Mouse (Mus musculus) neural tube, embryonic 15.5 days (tissue): Measurements from ENCODE around the gene Vinac1. TPM values are rescaled to one million over a fixed set of nuclear protein-coding genes. Genes with fewer than 3 reads are reported as not detected.
"Not testable (repeated sequence)": the region's sequence is repeated elsewhere in the genome, so short reads cannot be mapped to it uniquely, and the experiment has no call there.

Experiments used
- ATAC-seq: fragments of 200-750 bp; cut with Nextera tagmentation; 2 replicates; pipeline ENCODE4 v1.8.0; 2017; ENCODE audit warnings: mild to moderate bottlenecking, moderate TSS enrichment, moderate library complexity; ENCODE audit not compliant: low FRiP score
- H3K27ac ChIP-seq: fragments of 300-500 bp; sonication (generic); replicated peaks from 2 replicates; pipeline ENCODE4 v1.5.1; 2015; ENCODE audit warnings: mild to moderate bottlenecking, inconsistent platforms
- H3K27me3 ChIP-seq: fragments of 300-500 bp; sonication (generic); replicated peaks from 2 replicates; pipeline ENCODE4 v1.6.1; 2015; ENCODE audit warnings: inconsistent platforms
- H3K36me3 ChIP-seq: fragments of 300-500 bp; sonication (generic); 2 replicates; pipeline ENCODE4 v1.6.1; 2015; ENCODE audit warnings: inconsistent platforms
- H3K4me1 ChIP-seq: fragments of 300-500 bp; sonication (generic); 2 replicates; pipeline ENCODE4 v1.6.1; 2015; ENCODE audit warnings: inconsistent platforms
- H3K4me2 ChIP-seq: fragments of 300-500 bp; sonication (generic); 2 replicates; pipeline ENCODE4 v1.6.1; 2015; ENCODE audit warnings: inconsistent platforms, mild to moderate bottlenecking, moderate library complexity
- H3K4me3 ChIP-seq: fragments of 300-500 bp; sonication (generic); replicated peaks from 2 replicates; pipeline ENCODE4 v1.5.1; 2015; ENCODE audit warnings: mild to moderate bottlenecking, inconsistent platforms
- H3K9ac ChIP-seq: fragments of 300-500 bp; sonication (generic); replicated peaks from 2 replicates; pipeline ENCODE4 v1.6.1; 2015; ENCODE audit warnings: mild to moderate bottlenecking, inconsistent platforms
- H3K9me3 ChIP-seq: fragments of 300-500 bp; sonication (generic); replicated peaks from 2 replicates; pipeline ENCODE4 v1.6.1; 2016; ENCODE audit warnings: inconsistent platforms
- WGBS: fragments of 180-500 bp; shearing (Covaris S2); methylation state at CpG from one replicate; pipeline ENCODE4 v1.1.7; 2015; ENCODE audit warnings: mixed read lengths; 5-methylcytosine and 5-hydroxymethylcytosine counted together
- polyA plus RNA-seq: library from polyadenylated mRNA; unstranded; fragments of >200 nt; fragmentation: Nextera tagmentation; extraction: Ambion mirVana; gene quantifications from 2 replicates; pipeline ENCODE4 v1.2.1, GENCODE M21; 2015

The Vinac1 gene
- polyA plus RNA-seq, 1 experiment from 2014 or later = 0.86 TPM

DNA sequence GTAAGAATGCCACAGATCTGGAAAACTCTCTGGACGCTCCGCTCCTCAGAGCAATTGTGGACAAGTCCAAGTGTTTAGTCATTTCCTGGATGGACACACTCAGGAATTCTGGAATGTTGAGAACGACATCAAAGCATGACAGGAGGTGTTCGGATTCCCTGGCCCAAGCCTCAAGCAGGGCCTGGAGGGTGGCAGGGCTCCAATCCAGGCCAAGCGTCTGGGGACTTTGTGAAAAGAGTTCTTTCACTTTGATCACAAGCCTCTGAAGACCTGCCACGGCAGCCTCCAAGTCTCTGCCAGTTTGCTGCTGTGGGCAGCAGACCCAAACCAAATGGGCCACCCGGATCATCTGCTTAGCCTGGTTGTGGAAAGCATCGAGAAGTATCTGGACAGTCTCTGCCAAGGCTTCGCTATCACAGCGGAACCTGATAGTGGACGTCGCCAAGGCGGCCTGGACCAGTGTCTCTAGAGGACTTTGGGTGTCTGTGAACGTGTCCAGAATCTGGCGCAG, 9.5 kb downstream of the Vinac1 start:
- Histone ChIP-seq H3K4me1 (peaks cover 14% of the 10 kb centered on the region), H3K4me3 (peak overlapping the region; percentile 48), H3K4me2 (peak overlapping the region; percentile 98), H3K27me3 (peaks cover 16% of the 10 kb centered on the region; the same call in 1 of the 2 replicates), H3K27ac (0 out of 2 replicates have a peak overlapping the region, but pooled peaks have one; percentile 48), H3K36me3 (no peaks in the 10 kb centered on the region), H3K9me3 (no peaks in the 10 kb centered on the region), H3K9ac (peak overlapping the region; percentile 60)
- ATAC-seq = no peak; the same call in 1 of the 2 replicates
- WGBS = 35% methylated on average over 15 of the region's 15 CpGs

DNA sequence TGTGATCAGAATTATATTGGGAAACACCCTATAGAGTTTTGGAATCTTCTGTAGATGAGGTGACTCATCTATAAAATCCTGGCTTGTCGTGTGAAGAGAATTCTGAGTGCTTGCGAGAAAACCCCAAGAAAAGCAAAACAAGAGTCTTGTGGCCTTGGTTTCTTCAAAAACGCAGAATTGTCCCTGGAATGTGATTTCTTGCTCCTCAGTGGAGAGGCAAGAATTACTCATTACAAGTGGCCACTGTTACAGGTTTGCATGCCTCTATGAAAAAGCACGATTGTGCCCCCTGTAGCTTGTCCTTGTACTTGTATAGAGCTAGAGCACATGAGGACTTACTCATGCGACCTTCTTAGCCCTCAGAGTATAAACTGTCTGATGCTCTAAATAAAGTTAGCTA, 12.6 kb downstream of the Vinac1 start:
- ATAC-seq = no peak
- Histone ChIP-seq H3K27me3 (peaks cover 16% of the 10 kb centered on the region; the same call in 1 of the 2 replicates), H3K36me3 (no peaks in the 10 kb centered on the region), H3K4me2 (no peak overlapping the region), H3K27ac (no peak overlapping the region), H3K4me3 (no peak overlapping the region), H3K4me1 (peaks cover 14% of the 10 kb centered on the region), H3K9me3 (no peaks in the 10 kb centered on the region), H3K9ac (no peak overlapping the region)
- WGBS = 88% methylated on average over 5 of the region's 5 CpGs

DNA sequence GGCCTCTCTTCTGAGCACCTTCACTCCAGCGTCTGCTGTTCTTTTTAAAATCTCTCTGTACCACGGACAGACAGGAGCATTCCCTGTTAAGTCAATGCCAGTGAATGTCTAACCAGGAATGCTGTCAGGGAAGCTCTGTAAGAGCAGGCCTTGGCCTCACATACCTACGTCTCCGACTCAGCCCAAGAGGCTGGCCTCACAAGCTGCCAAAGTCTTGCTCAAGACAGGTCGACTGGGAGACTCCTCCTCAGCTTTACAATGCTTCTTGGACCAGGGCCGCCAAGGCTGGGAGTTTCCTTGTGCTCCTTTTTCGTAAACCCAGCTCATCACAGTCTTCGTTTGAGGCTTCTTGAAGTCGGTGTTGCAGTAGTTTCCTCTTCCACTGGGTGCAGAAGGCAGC, 23.2 kb downstream of the Vinac1 start:
- Histone ChIP-seq H3K27me3 (no peaks in the 10 kb centered on the region), H3K9me3 (no peaks in the 10 kb centered on the region), H3K36me3 (peaks cover 4% of the 10 kb centered on the region; the same call in 1 of the 2 replicates), H3K4me2 (no peak overlapping the region), H3K9ac (no peak overlapping the region), H3K27ac (no peak overlapping the region), H3K4me1 (no peaks in the 10 kb centered on the region), H3K4me3 (no peak overlapping the region)
- WGBS = 84% methylated on average over 9 of the region's 9 CpGs
- no peak for ATAC-seq

DNA sequence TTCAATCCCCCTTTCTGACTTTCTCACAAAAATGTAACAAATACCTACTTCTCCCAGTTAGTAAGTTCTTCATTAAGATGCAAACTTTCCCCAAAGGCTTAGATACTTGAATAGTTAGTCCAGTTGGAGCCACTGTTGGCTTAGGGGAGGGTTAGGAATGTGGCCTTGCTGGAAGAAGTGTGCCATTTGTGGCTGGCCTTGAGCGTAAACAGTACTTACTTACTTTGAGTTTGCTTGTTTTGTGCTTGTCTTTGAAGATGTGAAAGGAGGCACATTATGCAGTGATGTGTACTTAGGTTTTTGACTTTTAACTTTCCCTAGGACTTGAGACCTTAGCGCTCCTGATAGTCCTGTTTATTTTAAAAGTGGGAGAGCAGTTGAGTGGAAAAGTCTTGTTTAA, 27.9 kb downstream of the Vinac1 start:
- ATAC-seq = no peak
- no peak overlapping the region for H3K9ac ChIP-seq
- no peaks in the 10 kb centered on the region for H3K4me1 ChIP-seq
- WGBS = 88% methylated on average over 2 of the region's 2 CpGs
- H3K27me3 ChIP-seq = no peaks in the 10 kb centered on the region
- H3K4me3 ChIP-seq = no peak overlapping the region
- no peaks in the 10 kb centered on the region for H3K9me3 ChIP-seq
- H3K4me2 ChIP-seq = no peak overlapping the region
- no peak overlapping the region for H3K27ac ChIP-seq
- H3K36me3 ChIP-seq = peaks cover 17% of the 10 kb centered on the region

DNA sequence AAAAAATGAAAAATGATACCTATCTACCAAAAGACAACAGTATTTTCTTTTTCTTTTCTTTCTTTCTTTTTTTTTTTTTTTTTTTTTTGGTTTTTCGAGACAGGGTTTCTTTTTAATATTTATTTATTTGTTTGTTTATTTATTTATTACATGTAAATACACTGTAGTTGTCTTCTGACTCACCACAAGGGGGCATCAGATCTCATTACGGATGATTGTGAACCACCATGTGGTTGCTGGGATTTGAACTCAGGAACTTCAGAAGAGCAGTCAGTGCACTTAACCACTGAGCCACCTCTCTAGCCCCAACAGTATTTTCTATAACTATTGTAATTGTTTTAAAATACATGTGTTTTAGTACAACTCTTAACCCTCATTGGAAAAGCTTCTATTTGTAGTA, 39.1 kb downstream of the Vinac1 start:
- 73% methylated on average over 2 of the region's 2 CpGs for WGBS
- not testable (repeated sequence) for H3K4me2 ChIP-seq, H3K36me3 ChIP-seq, H3K4me1 ChIP-seq, H3K4me3 ChIP-seq, H3K9me3 ChIP-seq, H3K27ac ChIP-seq, H3K27me3 ChIP-seq, ATAC-seq, H3K9ac ChIP-seq

DNA sequence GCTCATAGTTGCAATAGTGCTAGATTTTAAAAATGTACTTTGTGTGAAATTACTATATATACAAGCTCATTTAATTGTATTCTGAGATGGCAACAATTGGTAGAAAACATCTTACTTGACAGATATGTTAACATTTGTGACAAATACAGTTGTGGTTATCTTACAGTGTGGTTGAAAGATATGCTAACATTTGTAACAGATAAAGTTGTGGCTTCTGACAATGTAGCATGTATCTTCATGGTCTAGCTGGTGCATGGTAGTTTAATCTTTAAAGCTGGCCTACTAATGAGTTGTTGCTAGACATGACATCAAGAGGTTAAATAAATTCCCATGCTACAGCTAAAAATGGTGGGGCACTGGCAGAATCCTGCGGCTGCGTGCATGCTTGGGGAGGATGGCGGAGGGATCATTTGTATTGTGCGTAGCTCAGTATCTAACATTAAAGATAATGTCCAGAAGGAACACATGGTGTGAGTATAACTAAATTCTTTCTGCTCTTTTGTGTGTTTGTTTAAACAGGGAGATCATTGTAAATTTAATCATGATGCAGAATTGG, 41.7 kb downstream of the Vinac1 start:
- Histone ChIP-seq H3K27ac (no peak overlapping the region), H3K9me3 (no peaks in the 10 kb centered on the region), H3K4me1 (no peaks in the 10 kb centered on the region), H3K9ac (no peak overlapping the region), H3K4me2 (no peak overlapping the region), H3K27me3 (no peaks in the 10 kb centered on the region), H3K36me3 (no peaks in the 10 kb centered on the region), H3K4me3 (no peak overlapping the region)
- WGBS = 74% methylated on average over 4 of the region's 4 CpGs
- ATAC-seq = no peak

DNA sequence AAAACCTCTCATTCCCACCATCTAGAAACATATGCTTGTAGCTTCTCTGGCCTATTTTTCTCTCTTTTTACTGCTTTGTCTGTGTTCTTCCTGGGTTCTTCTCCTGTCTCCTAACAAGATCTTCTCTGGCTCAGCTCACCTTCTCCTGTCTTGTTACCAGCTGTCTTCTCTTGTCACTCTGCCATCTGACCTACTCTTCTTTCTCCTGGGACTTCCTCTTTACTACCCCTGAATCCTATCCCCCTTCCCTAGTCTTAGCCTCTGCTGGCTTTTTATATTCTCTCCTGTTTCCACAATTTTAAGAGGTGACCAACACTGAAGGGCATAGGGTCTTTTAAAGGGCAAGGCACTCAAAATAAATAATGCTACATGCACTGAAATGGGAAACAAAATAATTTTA, 43.1 kb downstream of the Vinac1 start:
- ATAC-seq = no peak
- Histone ChIP-seq H3K4me3 (no peak overlapping the region), H3K9me3 (no peaks in the 10 kb centered on the region), H3K27ac (no peak overlapping the region), H3K27me3 (no peaks in the 10 kb centered on the region), H3K9ac (no peak overlapping the region), H3K4me2 (no peak overlapping the region), H3K36me3 (no peaks in the 10 kb centered on the region), H3K4me1 (no peaks in the 10 kb centered on the region)

DNA sequence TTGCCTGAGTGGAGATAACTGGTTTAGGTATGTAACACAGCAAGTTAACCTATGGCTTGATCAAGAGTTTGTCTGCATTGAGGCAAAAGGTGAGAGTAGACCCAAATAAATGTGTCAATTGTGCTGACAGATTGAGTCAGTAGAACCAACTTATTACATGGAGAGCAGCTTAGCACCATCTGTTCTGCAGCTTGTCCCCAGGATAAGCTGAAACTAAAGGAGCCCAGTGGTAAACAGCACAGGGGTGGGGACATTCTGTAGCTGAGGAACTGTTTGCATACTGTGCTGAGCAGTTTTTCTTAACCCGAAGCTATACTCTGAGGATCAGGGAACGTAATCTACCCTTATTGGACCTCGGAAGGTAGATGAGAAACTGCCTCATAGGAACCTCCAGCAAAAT, 63.2 kb downstream of the Vinac1 start:
- 91% methylated on average over 3 of the region's 3 CpGs for WGBS
- Histone ChIP-seq H3K4me2 (no peak overlapping the region), H3K4me1 (no peaks in the 10 kb centered on the region), H3K9me3 (no peaks in the 10 kb centered on the region), H3K9ac (no peak overlapping the region), H3K27me3 (no peaks in the 10 kb centered on the region), H3K27ac (no peak overlapping the region), H3K4me3 (no peak overlapping the region), H3K36me3 (no peaks in the 10 kb centered on the region)
- no peak for ATAC-seq

DNA sequence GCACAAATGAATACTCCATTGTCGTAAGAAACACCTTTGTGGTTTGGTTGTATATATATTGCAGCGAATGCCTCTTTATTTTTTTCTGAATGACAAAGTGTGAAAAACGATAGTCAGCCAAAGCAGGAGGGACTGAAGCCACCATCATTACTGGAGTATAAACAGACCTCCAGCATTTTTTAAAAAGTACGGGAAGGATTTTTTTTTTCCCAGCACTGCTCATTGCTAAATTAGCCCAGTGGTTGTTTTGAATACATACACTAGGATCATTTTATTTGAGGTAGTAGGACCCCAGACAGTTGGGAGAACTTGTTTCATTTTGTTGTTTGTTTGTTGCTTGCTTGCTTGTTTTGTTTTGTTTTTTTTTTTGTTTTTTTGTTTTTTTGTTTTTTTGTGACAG, 72.4 kb downstream of the Vinac1 start:
- Histone ChIP-seq H3K4me3 (no peak overlapping the region), H3K9ac (no peak overlapping the region), H3K4me2 (no peak overlapping the region), H3K36me3 (no peaks in the 10 kb centered on the region), H3K9me3 (no peaks in the 10 kb centered on the region), H3K27ac (no peak overlapping the region), H3K4me1 (no peaks in the 10 kb centered on the region), H3K27me3 (no peaks in the 10 kb centered on the region)
- 78% methylated on average over 4 of the region's 4 CpGs for WGBS
- ATAC-seq = no peak

Other genes with a start within 250 kb of the Vinac1 start
- gene Tmem87b, start 230.1 kb downstream of the Vinac1 start, polyA plus RNA-seq = 37.4 and 37.6 TPM in 2 replicates
- 3.4 and 4.2 TPM in 2 replicates for gene Fbln7, start 185.2 kb downstream of the Vinac1 start, polyA plus RNA-seq
- 11.5 and 12.6 TPM in 2 replicates for gene Zc3h8, start 104.1 kb downstream of the Vinac1 start, polyA plus RNA-seq
- 2.7 and 3.7 TPM in 2 replicates for gene Zc3h6, start 80.8 kb downstream of the Vinac1 start, polyA plus RNA-seq
- 16.8 and 18.9 TPM in 2 replicates for gene Gm10762, start 80.4 kb downstream of the Vinac1 start, polyA plus RNA-seq
- gene Ttl, start 17.8 kb upstream of the Vinac1 start, polyA plus RNA-seq = 37.2 and 45.4 TPM in 2 replicates
- gene Polr1b, start 52.8 kb upstream of the Vinac1 start, polyA plus RNA-seq = 14.5 and 20.4 TPM in 2 replicates
- 22.6 and 23.6 TPM in 2 replicates for gene Chchd5, start 81.5 kb upstream of the Vinac1 start, polyA plus RNA-seq
- 48.2 and 48.9 TPM in 2 replicates for gene Slc20a1, start 150.6 kb upstream of the Vinac1 start, polyA plus RNA-seq
- gene Ckap2l, start 249.0 kb upstream of the Vinac1 start, polyA plus RNA-seq = 5.8 and 14.6 TPM in 2 replicates